Mouse (Mus musculus) C2C12 (cell line): ENCODE measurements around the gene Slc2a5.

Source experiments
- CTCF ChIP-seq: IDR thresholded peaks from one replicate; pipeline ENCODE4 v1.5.1; 2011; ENCODE audit not compliant: control insufficient read depth, insufficient read depth, insufficient read length
- FOSL1 ChIP-seq: IDR thresholded peaks from one replicate; pipeline ENCODE4 v1.8.0; 2011; ENCODE audit warnings: mild to moderate bottlenecking, low read length; ENCODE audit not compliant: poor library complexity, insufficient read depth, severe bottlenecking
- MYOG ChIP-seq: IDR thresholded peaks from one replicate; pipeline ENCODE4 v1.6.1; 2011; ENCODE audit not compliant: control insufficient read depth, insufficient read length; ENCODE audit errors: extremely low read depth
- USF1 ChIP-seq: IDR thresholded peaks from one replicate; pipeline ENCODE4 v1.6.1; 2011; ENCODE audit warnings: low read depth, mild to moderate bottlenecking, control low read depth, moderate library complexity

GRCm38 (mm10) chr4:150173281-150173680 lies 54.2 kb downstream of the Slc2a5 start:
- TF ChIP-seq MYOG (no peak), CTCF (no peak), FOSL1 (no peak), USF1 (no peak)
